Mouse (Mus musculus): ENCODE measurements around the gene Rflnb.
"Not testable (repeated sequence)": the region's sequence is repeated elsewhere in the genome, so short reads cannot be mapped to it uniquely, and the experiment has no call there.

Gene Rflnb

DNA sequence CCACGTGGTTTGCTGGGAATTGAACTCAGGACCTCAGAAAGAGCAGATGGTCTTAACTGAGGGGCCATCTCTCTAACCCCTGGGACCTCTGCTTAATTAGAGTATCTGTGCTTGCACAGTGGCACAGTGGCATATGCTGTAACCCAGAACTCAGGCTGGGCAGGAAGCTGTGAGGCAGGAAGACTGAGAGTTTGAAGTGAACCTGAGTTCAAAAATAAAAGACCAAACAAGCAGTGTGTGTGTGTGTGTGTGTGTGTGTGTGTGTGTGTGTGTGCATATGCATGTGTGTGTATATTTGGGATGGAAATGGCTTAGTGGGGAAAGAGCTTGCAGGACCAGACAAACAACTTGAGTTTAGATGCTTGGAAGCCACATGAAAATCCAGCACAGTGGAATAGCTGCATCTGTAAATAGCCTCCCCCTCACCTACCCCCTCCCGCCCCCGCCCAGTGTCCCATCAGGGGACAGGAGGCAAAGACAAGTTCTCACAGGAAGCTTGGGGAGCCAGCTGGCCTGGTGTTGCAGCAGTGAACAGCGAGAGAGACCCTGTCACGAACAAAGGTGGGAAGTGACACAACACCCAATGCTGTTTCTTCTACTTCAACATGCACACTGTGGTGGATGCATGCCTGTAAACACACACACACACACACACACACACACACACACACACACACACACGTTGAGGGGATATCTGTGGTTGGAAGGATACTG, 10.2 kb upstream of the Rflnb start:
- no peak for DNase-seq (ENCODE audit: low spot score)

DNA sequence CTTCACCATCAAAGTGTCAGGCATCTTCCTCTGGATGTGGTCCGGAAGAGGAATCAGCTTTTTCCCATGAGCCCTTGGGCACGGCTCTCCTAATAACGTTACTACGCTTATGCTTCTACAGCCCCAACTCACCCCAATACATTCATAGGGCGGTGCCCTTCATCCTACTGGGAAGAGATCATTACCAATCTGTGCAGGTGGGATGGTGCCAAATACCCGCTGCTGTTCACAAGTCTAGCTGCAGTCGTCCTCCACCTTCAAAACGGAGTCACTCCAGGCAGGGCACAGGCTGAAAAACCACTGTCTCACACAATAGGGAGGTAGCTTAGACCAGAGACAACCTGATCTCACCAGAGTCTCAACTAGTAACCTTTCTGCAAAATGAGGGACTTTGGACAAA, 7.6 kb upstream of the Rflnb start:
- no peak for DNase-seq (ENCODE audit: low spot score)

DNA sequence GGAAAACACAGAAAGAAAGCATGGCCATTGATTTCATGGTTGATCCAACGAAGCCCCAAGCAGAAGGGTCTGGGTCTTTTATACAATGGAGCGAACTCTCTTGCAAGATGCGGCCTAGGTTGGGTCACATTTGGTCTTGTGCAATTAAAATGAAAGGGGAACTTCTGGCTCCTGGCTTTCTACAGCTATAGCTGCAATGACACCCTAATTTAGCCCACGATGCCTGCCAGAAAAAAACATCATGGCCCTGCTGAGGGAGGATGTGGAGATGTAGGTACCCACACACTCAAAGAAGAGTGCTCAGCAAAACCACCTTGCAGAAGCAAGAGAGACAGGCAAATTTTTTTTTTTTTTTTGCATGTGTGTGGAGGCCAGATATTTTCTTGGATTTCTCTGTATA, 6.3 kb upstream of the Rflnb start:
- no peak for DNase-seq (ENCODE audit: low spot score)

DNA sequence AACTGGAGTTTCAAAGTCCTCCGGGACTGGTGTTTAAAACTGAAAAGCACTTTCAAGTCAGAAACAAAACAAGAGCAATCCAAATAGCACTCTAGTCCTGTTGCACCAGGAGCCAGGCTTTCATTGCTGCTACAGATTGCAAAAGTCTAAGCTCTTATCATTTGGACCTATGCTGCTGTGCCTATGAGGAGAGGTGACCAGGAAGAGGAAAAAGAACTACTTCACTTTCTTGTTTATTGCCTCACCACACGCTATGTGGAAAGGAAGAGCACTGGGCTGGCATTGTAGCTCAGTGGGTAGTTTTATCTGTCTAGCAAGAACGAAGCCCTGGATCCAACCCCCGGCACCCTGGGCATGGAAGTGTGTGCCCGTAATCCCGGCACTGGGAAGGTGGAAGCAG, 5.8 kb upstream of the Rflnb start:
- no peak for DNase-seq (ENCODE audit: low spot score)

DNA sequence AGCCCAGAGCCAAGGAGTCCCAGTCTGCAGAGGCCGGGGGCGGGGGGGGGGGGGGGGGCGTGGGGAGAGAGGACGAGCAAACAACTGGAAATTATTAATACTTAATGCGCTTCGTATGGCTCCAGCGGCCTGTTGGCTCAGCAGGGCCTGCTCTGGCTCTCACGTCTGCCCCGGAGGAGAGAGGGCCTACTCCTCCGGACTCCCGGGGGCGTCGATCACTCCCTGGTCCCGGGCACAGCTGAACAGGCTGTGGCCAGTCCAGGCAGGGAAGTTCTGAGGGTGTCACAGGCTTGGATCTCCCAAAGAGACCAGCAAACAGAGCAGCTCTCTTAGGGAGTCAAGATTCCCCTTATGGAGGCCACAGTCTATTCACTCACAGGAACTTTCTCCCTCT, 487 bp upstream of the Rflnb start:
- no peak for DNase-seq (ENCODE audit: low spot score)

DNA sequence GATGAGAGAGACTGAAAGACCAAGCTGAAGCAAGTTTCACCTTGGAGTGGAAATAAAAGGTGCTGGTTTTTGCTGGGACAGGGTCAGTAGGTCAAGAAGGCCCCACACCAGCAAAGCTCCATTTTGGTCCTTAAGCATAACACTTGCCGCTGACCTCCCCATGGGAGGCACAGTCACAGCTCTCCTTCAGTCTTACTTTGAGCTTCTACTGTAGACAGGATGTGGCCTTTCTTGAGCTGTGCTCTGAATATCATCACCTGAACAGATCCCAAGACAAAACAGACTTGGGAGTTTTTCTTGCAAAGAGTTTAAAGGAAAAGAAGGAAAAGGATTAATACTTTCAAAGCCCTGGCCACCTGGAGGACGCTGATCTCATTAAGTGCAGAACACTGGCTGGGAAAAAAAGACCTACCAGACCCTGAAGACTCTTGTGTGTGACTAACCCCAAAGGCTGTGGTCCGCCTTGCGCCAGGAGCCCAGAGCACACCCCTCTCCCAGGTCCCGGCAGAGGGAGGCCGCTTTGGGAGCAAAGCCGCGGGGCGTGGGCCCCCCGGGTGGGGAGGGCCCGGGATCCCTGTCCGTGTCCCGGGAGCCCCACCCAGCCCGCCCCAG, 949 bp downstream of the Rflnb start:
- DNase-seq (ENCODE audit: low spot score) = no peak

GRCm38 (mm10) chr11:76025080-76025583, 2.5 kb downstream of the Rflnb start:
- no peak for DNase-seq (ENCODE audit: low spot score)

GRCm38 (mm10) chr11:76020916-76021315, 6.7 kb downstream of the Rflnb start:
- no peak for DNase-seq (ENCODE audit: low spot score)

DNA sequence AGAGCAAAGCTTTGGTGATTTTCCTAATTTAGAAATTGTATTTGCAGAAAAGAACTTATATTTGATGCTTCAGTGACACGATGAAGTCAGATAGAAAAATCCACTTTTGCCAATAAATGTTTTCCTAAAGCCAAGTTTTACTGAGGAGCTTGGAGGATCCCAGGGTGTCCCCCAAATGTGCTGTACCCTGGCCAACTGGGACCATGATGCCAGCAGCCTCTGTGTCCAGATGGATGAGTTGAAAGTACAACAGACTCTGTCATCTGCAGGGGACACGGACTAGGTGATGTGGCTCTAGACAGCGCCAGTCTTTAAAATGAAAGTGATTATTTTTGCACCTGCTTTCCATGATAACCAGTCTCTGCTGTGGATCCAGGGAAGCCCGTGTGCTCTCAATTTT, 7.7 kb downstream of the Rflnb start:
- no peak for DNase-seq (ENCODE audit: low spot score)

DNA sequence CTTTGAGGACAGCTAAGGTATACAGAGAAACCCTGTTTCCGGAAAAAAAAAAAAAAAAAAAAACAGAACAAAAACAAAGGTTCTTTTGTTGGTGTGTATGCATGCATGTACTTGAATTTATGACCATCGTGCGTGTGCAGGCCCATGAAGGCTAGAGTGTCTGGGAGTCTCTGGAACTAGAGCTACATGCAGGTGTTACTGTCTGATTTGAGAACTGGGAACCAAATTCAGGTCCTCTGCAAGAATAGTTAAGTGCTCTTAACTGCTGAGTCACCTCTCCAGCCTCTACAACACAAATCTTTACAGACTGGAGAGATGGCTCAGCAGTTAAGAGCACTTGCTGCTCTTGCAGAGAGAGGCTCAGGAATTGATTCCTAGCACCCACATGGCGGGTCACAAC, 11.8 kb downstream of the Rflnb start:
- no peak for DNase-seq (ENCODE audit: low spot score)

- no peak for DNase-seq (ENCODE audit: low spot score)
Observed at GRCm38 (mm10) chr11:76015251-76015650, 12.3 kb downstream of the Rflnb start.

DNA sequence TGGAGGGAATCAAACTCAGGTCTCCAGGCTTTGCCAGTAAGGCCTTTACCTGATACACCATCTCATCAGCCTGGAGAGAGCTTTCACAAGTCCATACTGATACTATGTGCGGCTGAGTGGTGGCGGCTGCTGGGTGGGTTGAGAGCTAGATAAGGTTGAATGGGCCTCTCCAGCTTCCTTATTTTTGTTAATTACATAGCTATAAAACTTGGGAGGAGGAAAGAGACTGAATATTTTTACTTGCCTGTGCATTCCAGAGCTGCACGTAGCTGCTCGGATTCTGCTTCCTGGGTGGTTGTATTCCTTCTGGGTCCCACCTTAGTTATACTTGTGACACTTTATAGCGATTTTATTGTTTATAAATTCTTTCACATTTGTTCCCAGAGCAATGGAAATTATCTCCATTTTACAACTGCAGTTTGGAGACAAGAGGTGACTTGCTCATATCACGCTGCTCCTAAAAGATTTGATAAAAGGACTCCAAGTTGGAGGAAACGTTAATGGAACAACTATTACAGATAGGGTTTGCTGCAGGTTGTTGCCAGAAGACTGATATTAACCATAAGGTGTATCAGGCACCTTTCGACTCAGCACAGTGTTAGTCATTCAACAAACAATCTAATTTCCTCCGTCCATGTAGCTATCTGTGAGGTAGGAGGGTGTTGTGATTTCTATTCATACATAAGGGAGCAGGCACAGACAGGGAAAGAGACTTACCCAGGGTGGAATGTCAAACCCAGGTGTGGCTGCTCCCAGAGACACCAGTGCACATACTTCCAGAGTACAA, 16.6 kb downstream of the Rflnb start:
- no peak for DNase-seq (ENCODE audit: low spot score)

- DNase-seq (ENCODE audit: low spot score) = no peak
Observed at GRCm38 (mm10) chr11:76009101-76009500, 18.5 kb downstream of the Rflnb start.

DNA sequence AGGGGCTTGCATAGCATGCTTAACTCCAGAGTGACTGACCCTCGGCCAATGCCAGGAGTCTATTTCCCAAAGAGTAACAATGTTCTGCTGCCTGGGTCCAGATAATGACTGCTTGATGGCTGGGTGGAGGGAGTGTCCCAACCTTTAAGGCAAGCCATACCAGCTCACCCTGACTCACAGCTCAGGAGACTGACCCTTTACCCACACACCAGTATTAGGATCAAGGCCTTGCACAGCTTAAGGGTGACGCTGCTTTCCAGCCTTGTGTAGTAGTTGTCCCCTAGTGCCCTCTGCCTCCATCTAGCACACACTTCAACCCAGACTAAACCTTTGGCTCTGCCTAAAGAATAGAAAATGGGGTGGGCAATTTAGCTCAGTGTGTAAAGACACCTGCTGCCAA, 19.4 kb downstream of the Rflnb start:
- no peak for DNase-seq (ENCODE audit: low spot score)

GRCm38 (mm10) chr11:76004276-76004675, 23.3 kb downstream of the Rflnb start:
- not testable (repeated sequence) for DNase-seq (ENCODE audit: low spot score)

DNA sequence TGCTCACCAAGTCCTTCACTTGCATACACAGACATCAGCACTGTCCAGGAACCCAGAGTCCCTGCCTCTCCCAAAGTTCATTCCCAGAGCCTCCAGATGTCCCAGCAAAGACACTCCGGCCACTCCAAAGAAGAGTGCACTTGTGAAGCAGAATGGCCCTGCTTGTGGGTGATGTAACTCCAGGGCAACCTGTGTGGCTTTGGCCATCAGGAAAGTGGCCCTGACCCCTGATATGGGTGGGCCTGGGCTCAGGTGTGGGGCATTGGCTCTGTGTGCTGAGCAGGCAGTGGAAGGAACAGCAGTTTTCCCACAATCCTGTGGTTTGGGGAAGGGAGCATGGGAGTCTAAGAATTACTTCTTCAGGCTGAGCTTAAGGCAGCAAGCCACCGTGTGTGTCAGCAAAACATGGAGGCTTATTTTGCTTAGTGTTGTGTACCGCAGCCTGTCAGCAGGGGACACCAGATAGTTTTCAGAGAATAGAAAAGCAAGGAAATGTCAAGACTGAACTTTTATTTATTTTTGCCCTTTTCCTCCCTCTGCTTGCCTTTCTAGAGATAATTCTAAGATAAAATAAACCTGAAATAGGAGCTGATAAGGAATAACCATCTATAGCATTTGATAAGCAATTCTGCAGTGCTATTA, 26.2 kb downstream of the Rflnb start:
- DNase-seq (ENCODE audit: low spot score) = no peak

- DNase-seq (ENCODE audit: low spot score) = no peak
Observed at GRCm38 (mm10) chr11:76000701-76001100, 26.9 kb downstream of the Rflnb start.

DNA sequence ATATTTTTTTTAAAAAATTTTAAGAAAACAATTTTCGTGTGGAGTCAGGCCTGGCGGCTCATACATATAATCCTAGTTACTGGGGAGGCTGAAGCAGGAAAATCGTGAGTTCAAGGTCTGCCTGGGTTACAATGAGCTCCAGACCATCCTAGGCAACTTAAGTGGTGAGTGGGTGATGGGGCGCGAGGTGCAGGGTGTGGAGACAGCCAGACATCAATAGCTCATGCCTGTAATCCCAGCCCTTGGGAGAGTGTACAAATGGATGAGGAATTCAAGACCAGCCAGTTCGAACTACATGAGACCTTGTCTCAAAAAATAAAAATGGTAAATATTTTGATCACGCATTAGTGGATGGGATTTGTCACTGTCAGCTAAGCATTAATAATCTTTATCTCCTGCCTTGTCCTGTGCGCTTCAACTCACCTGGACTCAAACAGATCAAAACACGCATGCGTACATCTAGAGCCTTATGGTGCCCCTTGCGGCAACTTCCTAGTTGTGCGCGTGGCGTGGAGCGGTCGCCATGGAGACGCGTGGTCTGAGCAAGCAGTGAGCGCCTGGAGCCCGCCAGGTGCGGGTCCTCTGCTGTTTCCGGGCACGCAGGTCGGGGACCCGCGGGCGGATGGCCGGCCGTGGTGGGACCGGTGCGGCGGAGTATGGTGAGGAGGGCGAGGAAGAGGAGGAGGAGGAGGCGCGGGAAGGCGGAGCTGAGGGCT, 28.0 kb downstream of the Rflnb start, which contains the start of gene 1700016K19Rik:
Gene 1700016K19Rik, plus strand, starts transcription at position 473 of the 716 bp plus-strand sequence.
- peak; percentile 75 for DNase-seq (ENCODE audit: low spot score)

GRCm38 (mm10) chr11:75994357-75994756, 33.2 kb downstream of the Rflnb start:
- no peak for DNase-seq (ENCODE audit: low spot score)

DNA sequence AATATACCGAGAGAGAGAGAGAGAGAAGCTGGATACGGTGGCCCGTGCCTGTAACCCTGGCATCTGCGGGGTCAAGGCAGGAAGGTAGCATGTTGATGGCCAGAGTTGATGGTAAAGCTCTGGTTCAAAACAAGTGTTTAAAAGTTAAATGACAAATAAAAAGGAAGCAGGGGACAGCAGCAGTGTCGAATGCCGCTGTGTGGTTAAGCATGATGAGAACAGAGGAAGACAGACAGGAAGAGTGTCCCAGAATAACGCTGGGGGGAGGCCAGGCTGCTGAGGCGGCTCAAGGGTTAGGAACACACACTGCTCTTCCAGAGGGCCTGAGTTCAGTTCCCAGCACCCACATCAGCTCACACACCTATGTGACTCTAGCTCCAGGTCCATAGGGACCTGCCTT, 35.1 kb downstream of the Rflnb start:
- DNase-seq (ENCODE audit: low spot score) = no peak

DNA sequence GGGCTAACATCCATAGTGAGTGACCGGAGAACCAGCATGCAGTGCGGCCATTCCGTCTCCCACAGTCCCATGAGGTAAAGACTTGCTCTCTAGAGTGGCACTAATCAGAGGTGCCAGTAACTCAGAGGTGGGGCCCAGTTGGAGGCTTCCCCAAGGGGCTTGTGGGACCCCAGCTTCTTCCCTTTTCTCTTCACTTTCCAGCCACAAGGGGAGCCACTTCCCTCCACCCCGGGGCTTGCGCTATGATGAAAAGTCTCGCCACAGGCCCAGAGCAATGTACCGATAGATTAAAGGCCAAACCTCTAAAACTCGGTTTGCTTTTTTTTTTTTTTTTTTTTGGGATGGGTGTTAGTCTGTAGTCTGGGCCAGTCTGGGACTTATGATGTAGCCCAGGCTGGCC, 35.7 kb downstream of the Rflnb start:
- no peak for DNase-seq (ENCODE audit: low spot score)

All from left cerebral cortex, adult 11 months (tissue).